Mouse (Mus musculus) activated CD4-positive, CD25-positive, alpha-beta regulatory T cell, adult 4 months (primary cell): ENCODE measurements around the gene Snx5. TPM values are rescaled to one million over a fixed set of nuclear protein-coding genes. Genes with fewer than 3 reads are reported as not detected.

Source experiments
- ATAC-seq: one replicate; pipeline ENCODE4 v1.8.0; 2017
- polyA plus RNA-seq, 2 experiments: library from polyadenylated mRNA; unstranded; fragments of 100-300 nt; shearing (Covaris generic); gene quantifications; one replicate each; pipeline ENCODE4 v1.2.1; 2017

Snx5 gene
- polyA plus RNA-seq, 2 experiments from 2014 or later, result 85.8 to 119 TPM

DNA sequence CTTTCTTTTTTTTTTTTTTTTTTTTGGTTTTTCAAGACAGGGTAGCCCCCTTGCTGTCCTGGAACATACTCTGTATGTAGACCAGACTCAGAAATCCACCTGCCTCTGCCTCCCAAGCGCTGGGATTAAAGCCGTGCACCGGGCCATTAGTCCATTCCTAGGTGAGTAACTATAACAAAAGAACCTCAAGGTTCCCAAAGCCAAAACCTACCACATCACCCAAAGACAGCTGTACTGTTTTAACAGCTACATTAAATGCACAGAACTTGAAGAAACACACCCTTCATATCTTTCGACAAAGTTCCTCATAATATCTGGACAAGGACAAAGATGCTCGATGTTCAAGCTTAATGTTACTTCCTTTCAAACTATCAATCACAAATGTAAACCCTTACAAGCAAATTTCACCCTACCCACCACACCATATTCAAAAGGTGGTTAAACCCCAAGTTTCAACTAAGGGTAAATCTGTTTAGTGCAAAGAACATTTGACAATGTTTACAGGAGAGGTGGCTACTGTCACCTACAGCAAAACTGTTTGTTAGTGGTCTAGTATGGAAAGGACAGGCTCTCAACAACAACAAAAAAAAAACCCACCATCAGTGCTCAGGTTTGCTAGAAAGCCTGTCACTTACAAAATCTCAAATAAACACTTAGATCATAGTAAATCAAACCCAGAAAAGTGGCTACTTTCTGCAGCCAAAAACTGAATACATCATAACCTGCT is 3.5 kb downstream of the Snx5 start:
- ATAC-seq, result no peak

GRCm38 (mm10) chr2:144265916-144266683 is 4.6 kb downstream of the Snx5 start:
- no peak for ATAC-seq

DNA sequence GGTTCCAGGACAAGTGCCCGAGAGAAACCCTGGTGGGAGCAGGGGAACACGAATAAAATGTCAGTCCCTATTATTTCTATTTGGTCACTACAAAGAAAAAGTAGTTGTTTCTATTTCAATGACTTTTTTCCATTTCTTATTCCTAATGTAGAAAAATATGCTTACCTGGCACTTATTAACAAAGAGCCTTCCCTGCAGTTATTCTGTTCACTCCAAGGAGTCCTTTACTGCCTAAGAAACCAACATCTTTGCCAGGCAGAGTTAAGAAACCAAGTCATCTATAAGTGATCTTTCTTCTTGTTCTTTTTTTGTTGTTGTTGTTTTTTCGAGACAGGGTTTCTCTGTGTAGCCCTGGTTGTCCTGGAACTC is 5.6 kb downstream of the Snx5 start:
- ATAC-seq, result no peak

- no peak for ATAC-seq
Measured at GRCm38 (mm10) chr2:144264398-144265119, 6.1 kb downstream of the Snx5 start.

- no peak for ATAC-seq
Measured at GRCm38 (mm10) chr2:144262837-144263236, 7.9 kb downstream of the Snx5 start.

DNA sequence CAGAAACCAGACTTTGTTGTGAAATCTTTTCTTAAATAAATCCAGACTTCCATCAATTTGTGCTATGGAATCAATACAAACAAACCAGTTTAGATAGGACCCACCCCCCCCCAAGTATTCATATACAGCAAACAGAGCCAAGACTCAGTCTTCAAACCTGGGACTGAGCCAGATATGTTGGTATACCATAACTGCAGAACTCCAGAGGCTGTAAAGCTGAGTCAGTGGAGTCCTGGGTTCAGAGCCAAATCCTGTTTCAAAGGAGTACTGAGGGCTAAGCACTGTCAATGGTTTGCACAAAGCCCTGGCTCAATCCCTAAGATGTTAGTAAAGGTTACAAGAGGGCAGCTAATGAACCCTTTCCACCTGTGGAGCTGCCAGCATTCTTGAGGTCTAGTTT is 20.6 kb downstream of the Snx5 start:
- no peak for ATAC-seq

GRCm38 (mm10) chr2:144248613-144249376 is 21.9 kb downstream of the Snx5 start:
- ATAC-seq, result no peak

- ATAC-seq, result no peak
Measured at GRCm38 (mm10) chr2:144247337-144247978, 23.2 kb downstream of the Snx5 start.

DNA sequence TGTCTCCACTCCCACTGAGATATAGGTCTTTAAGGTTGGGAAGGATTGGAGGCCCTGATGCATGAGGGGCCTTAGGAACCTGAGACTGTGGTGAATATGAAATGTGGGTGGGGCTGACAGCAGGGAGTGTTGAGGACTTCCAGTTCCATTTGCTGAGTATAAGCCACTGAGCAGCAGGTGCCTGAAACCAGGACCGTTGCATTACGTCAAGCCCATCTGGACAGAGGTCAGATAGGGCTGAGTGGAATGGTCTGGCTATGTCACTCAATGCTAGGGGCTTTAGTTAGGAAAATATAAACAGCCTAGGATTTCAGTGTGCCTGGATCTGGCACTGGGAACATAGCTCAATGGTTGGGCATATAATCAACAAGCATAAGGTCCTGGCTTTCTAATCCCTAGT is 24.4 kb downstream of the Snx5 start:
- no peak for ATAC-seq

DNA sequence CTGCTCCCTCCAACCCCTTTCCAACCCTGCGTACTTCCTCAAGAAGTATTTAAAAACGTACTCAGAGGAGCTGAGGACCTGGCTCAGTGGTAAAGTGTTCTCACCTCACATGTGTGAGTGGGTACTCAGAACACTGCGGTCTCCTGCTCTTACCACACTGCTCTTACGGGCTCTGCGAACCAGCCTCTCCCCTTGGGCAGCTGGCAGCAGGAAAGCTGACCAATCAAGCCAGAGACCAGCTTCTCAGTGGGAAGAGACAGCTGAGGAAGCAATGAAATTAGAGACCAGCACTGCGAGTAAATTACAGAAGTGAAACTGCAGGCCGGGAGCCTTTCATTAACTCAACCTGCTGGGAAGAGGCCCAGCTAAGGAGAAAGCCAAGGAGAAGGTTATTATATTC is 25.2 kb downstream of the Snx5 start:
- no peak for ATAC-seq

- no peak for ATAC-seq
Measured at GRCm38 (mm10) chr2:144240095-144240899, 30.4 kb downstream of the Snx5 start.

DNA sequence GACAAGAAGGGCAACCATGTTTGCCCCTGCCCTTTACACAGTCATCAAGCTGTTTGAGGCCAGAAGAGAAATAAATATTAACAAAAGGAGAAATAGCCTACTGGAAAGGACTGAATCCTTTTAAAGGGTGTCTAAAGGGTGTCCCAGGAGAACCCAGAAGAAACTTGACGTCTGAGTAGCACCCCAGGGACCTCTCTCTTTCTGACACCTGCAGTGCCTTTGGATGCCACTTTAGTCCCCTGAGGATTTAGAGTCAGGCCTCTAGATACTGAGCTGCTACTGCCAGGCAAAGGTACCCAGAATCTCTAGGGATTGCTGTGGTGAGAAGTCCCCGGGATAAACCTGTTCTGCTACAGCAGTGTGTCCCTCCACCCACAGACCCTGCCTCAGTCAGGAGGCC is 31.4 kb downstream of the Snx5 start:
- no peak for ATAC-seq

DNA sequence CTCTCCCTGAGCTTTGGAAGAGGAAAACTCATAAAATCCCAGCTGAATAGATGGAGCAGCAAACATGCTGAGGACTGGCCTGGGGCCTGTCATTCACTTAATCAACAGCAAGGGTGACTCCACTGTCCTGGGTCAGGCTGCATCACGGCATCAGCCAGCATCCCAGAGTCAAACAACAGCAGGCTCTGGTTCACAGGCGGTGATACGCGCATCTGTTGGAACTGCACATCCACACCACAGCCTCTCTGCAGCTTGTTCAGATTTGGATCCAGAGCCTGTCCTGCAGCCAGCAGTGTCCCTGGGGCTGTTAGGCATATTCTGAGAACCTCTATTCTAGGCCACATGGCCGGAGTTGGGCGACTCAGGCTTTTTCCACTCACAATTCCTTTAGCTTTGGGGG is 32.4 kb downstream of the Snx5 start:
- ATAC-seq, result no peak

- no peak for ATAC-seq
Measured at GRCm38 (mm10) chr2:144236791-144237584, 33.7 kb downstream of the Snx5 start.

DNA sequence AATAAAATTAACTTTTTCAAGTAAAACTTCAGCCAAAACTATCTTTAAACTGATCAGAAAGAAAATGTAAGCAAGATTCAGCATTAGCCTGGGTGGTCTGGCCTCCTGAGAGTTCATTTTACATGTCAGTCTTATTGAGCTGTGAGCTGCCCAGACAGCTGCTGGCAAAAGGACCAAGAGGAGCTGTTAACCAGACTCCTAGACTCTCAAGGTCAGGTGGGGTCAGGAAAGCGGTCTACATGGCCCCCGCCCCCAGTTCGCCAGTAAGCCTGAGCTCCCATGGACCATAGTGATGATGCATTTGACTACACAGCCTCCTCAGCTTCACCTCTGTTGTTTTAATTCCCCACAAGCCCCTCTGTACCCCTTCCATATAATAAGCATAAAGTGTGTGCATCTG is 34.9 kb downstream of the Snx5 start:
- ATAC-seq, result no peak

DNA sequence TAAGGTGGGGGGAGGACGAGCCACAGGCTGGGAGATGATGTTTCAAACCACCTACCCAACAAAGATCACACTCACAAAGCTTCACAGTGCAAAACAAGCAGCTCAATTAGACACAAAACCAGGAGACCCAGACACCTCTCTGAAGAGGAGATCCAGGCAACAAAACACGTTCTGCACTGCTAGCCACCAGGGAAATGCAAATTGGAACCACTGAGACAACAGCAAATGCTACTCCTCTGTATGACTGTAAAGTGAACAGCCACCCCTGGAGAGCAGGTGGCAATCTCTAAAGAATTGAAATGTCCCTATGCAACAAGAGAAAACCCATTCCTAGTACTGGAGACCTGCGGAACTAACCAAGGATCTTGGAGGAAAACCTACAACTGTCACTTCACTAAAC is 37.2 kb downstream of the Snx5 start:
- ATAC-seq, result no peak

DNA sequence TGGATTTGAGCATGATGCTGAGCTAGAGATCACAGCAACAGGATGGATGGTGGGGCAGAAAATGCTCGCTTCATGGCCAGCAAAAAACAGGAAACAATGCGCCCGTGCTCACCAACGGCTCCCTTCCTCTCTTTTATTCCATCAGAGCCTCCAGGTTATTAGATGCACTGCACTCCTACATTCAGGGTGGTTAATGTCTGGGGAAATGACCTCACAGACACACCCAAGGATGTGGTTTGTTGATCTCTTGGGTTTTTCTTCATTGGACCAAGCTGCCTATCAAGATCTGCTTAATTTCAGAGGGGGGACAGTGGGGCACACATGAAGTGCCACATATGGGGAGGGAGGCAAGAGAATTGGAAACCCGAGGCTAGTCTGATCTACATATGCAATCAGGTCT is 39.6 kb downstream of the Snx5 start:
- peak; percentile 84 for ATAC-seq

- ATAC-seq, result no peak
Measured at GRCm38 (mm10) chr2:144230498-144230897, 40.2 kb downstream of the Snx5 start.

- no peak for ATAC-seq
Measured at GRCm38 (mm10) chr2:144229647-144230046, 41.1 kb downstream of the Snx5 start.

- no peak for ATAC-seq
Measured at GRCm38 (mm10) chr2:144228521-144229346, 42.0 kb downstream of the Snx5 start.
